Mouse (Mus musculus) stomach, embryonic 16.5 days (tissue): Measurements from ENCODE around the gene Cpb1. TPM values are rescaled to one million over a fixed set of nuclear protein-coding genes. Genes with fewer than 3 reads are reported as not detected.

Experiments
- ATAC-seq: fragments of 200-750 bp; cut with Nextera tagmentation; 2 replicates; pipeline ENCODE4 v1.8.0; 2017; ENCODE audit warnings: moderate number of reproducible peaks, moderate TSS enrichment; ENCODE audit not compliant: insufficient read depth, low FRiP score
- H3K27ac ChIP-seq: fragments of 300-500 bp; sonication (generic); 2 replicates; pipeline ENCODE4 v1.5.1; 2014; ENCODE audit warnings: low read length
- H3K27me3 ChIP-seq: fragments of 300-500 bp; sonication (generic); 2 replicates; pipeline ENCODE4 v1.6.1; 2014; ENCODE audit warnings: low read length, control low read depth, mixed read lengths; ENCODE audit not compliant: control insufficient read depth, insufficient read depth
- H3K36me3 ChIP-seq: fragments of 300-500 bp; sonication (generic); 2 replicates; pipeline ENCODE4 v1.6.1; 2014; ENCODE audit warnings: low read length; ENCODE audit not compliant: control insufficient read depth, insufficient read depth
- H3K4me1 ChIP-seq: fragments of 300-500 bp; sonication (generic); 2 replicates; pipeline ENCODE4 v1.6.1; 2014; ENCODE audit warnings: low read length, control low read depth, mixed read lengths; ENCODE audit not compliant: control insufficient read depth, insufficient read depth
- H3K4me2 ChIP-seq: fragments of 300-500 bp; sonication (generic); 2 replicates; pipeline ENCODE4 v1.6.1; 2014; ENCODE audit warnings: low read depth, low read length, mixed read lengths
- H3K4me3 ChIP-seq: fragments of 300-500 bp; sonication (generic); replicated peaks from 2 replicates; pipeline ENCODE4 v1.5.1; 2014; ENCODE audit warnings: mild to moderate bottlenecking, low read length
- H3K9ac ChIP-seq: fragments of 300-500 bp; sonication (generic); 2 replicates; pipeline ENCODE4 v1.6.1; 2014; ENCODE audit warnings: low read length
- H3K9me3 ChIP-seq: fragments of 300-500 bp; sonication (generic); replicated peaks from 2 replicates; pipeline ENCODE4 v1.6.1; 2016; ENCODE audit warnings: low read length, control low read depth; ENCODE audit not compliant: control insufficient read depth
- WGBS: fragments of 180-500 bp; shearing (Covaris S2); extraction: QIAGEN DNeasy Blood & Tissue Kit; methylation state at CpG from one replicate; pipeline ENCODE4 v1.1.7; 2014; 5-methylcytosine and 5-hydroxymethylcytosine counted together
- microRNA-seq: library from miRNA; unstranded; fragments of <30 nt; microRNA quantifications from one replicate; pipeline ENCODE4, GENCODE M21; 2016
- polyA plus RNA-seq: library from polyadenylated mRNA; unstranded; fragments of >200 nt; fragmentation: Nextera tagmentation; extraction: Ambion mirVana; gene quantifications from 2 replicates; pipeline ENCODE4 v1.2.1, GENCODE M21; 2015

Cpb1 gene
- polyA plus RNA-seq, 1 experiment from 2014 or later, result 150 TPM

GRCm38 (mm10) chr3:20222136-20222535, 53.4 kb downstream of the Cpb1 start:
- no peak for ATAC-seq
- Histone ChIP-seq H3K4me1 (no peaks in the 10 kb centered on the region), H3K27ac (no peak overlapping the region), H3K4me2 (no peak overlapping the region), H3K9ac (no peak overlapping the region), H3K4me3 (no peak overlapping the region), H3K9me3 (no peaks in the 10 kb centered on the region), H3K27me3 (no peaks in the 10 kb centered on the region), H3K36me3 (no peaks in the 10 kb centered on the region)
- 80% methylated on average over 3 of the region's 3 CpGs for WGBS

GRCm38 (mm10) chr3:20198869-20199268, 76.7 kb downstream of the Cpb1 start:
- Histone ChIP-seq H3K4me1 (no peaks in the 10 kb centered on the region), H3K4me3 (no peak overlapping the region), H3K9me3 (no peaks in the 10 kb centered on the region), H3K27ac (no peak overlapping the region), H3K9ac (no peak overlapping the region), H3K36me3 (no peaks in the 10 kb centered on the region), H3K27me3 (no peaks in the 10 kb centered on the region), H3K4me2 (no peak overlapping the region)
- WGBS, result 31% methylated on average over 6 of the region's 6 CpGs
- ATAC-seq, result no peak

Small RNAs within 50 kb of the gene (microRNA-seq; reads per million reads assigned to microRNA genes)
- not detected for gene Mir7007

Other genes with a start within 250 kb of the Cpb1 start
- gene Hps3, start 240.4 kb downstream of the Cpb1 start, polyA plus RNA-seq, result 8.8 and 10.6 TPM in 2 replicates
- 15.3 and 18.0 TPM in 2 replicates for gene Hltf, start 217.9 kb downstream of the Cpb1 start, polyA plus RNA-seq
- gene Gyg, start 120.4 kb downstream of the Cpb1 start, polyA plus RNA-seq, result 52.5 TPM in 2 replicates
- gene Cpa3, start 33.6 kb downstream of the Cpb1 start, polyA plus RNA-seq, result 17.9 and 36.5 TPM in 2 replicates
- 3.6 and 3.7 TPM in 2 replicates for gene Agtr1b, start 91.4 kb upstream of the Cpb1 start, polyA plus RNA-seq